Mouse (Mus musculus) limb, embryonic 12.5 days (tissue): Measurements from ENCODE around the gene Gm32742. TPM values are rescaled to one million over a fixed set of nuclear protein-coding genes. Genes with fewer than 3 reads are reported as not detected.

ENCODE experiments used
- ATAC-seq: fragments of 200-750 bp; cut with Nextera tagmentation; 2 replicates; pipeline ENCODE4 v1.8.0; 2017; ENCODE audit warnings: low read depth, moderate TSS enrichment; ENCODE audit not compliant: insufficient number of reproducible peaks, insufficient read depth, low FRiP score, low TSS enrichment
- H3K27ac ChIP-seq: fragments of 300-500 bp; sonication (generic); 2 replicates; pipeline ENCODE4 v1.5.1; 2016; ENCODE audit warnings: mild to moderate bottlenecking, moderate library complexity
- H3K27me3 ChIP-seq: fragments of 300-500 bp; sonication (generic); 2 replicates; pipeline ENCODE4 v1.6.1; 2016; ENCODE audit warnings: mild to moderate bottlenecking, moderate library complexity
- H3K36me3 ChIP-seq: fragments of 300-500 bp; sonication (generic); 2 replicates; pipeline ENCODE4 v1.6.1; 2016; ENCODE audit warnings: mild to moderate bottlenecking, moderate library complexity
- H3K4me1 ChIP-seq: fragments of 300-500 bp; sonication (generic); replicated peaks from 2 replicates; pipeline ENCODE4 v1.6.1; 2016
- H3K4me2 ChIP-seq: fragments of 300-500 bp; sonication (generic); 2 replicates; pipeline ENCODE4 v1.6.1; 2016; ENCODE audit warnings: mild to moderate bottlenecking, moderate library complexity
- H3K4me3 ChIP-seq: fragments of 300-500 bp; sonication (generic); replicated peaks from 2 replicates; pipeline ENCODE4 v1.5.1; 2016; ENCODE audit warnings: mild to moderate bottlenecking
- H3K9ac ChIP-seq: fragments of 300-500 bp; sonication (generic); replicated peaks from 2 replicates; pipeline ENCODE4 v1.6.1; 2016; ENCODE audit warnings: mild to moderate bottlenecking, moderate library complexity
- H3K9me3 ChIP-seq: fragments of 300-500 bp; sonication (generic); 2 replicates; pipeline ENCODE4 v1.6.1; 2016; ENCODE audit warnings: mild to moderate bottlenecking, moderate library complexity
- WGBS: fragments of 180-500 bp; shearing (Covaris S2); methylation state at CpG from one replicate; pipeline ENCODE4 v1.1.7; 2016; 5-methylcytosine and 5-hydroxymethylcytosine counted together
- polyA plus RNA-seq: library from polyadenylated mRNA; unstranded; fragments of >200 nt; fragmentation: Nextera tagmentation; extraction: Ambion mirVana; gene quantifications from 2 replicates; pipeline ENCODE4 v1.2.1, GENCODE M21; 2016

The Gm32742 gene
- polyA plus RNA-seq, result 0.03 TPM in 1 of 2 replicates, not detected in the other

GRCm38 (mm10) chr9:51165312-51166180 lies at the start of gene Gm32742:
Gene Gm32742 (minus strand): TSS chr9:51165517.
- Histone ChIP-seq H3K36me3 (no peaks in the 10 kb centered on the region), H3K27ac (no peak within 1 kb of the TSS), H3K9ac (no peak within 1 kb of the TSS), H3K9me3 (no peaks in the 10 kb centered on the region), H3K4me1 (no peaks in the 10 kb centered on the region), H3K4me3 (no peak within 1 kb of the TSS), H3K27me3 (peaks cover 6% of the 10 kb centered on the region), H3K4me2 (no peak within 1 kb of the TSS)
- 40% methylated on average over 6 of the region's 6 CpGs for WGBS
- no peak for ATAC-seq

- WGBS, result 90% methylated on average over 6 of the region's 6 CpGs
- no peaks in the 10 kb centered on the region for H3K9me3 ChIP-seq
Observed at GRCm38 (mm10) chr9:51213729-51214237, 48.5 kb upstream of the Gm32742 start.

GRCm38 (mm10) chr9:51213023-51213728 lies 47.9 kb upstream of the Gm32742 start, which contains the start of gene Pou2af1:
Gene Pou2af1 (plus strand): TSS chr9:51213708.
- no peak within 1 kb of the TSS for H3K9ac ChIP-seq
- H3K9me3 ChIP-seq, result no peaks in the 10 kb centered on the region
- WGBS, result 72% methylated on average over 20 of the region's 20 CpGs
- no peaks in the 10 kb centered on the region; the same call in 1 of the 2 replicates for H3K4me1 ChIP-seq
- no peak within 1 kb of the TSS for H3K27ac ChIP-seq
- ATAC-seq, result no peak
- no peaks in the 10 kb centered on the region for H3K27me3 ChIP-seq
- H3K36me3 ChIP-seq, result no peaks in the 10 kb centered on the region
- no peak within 1 kb of the TSS for H3K4me3 ChIP-seq
- no peak within 1 kb of the TSS for H3K4me2 ChIP-seq

More at GRCm38 (mm10) chr9:51213729-51214237, 48.5 kb upstream of the Gm32742 start:
- no peaks in the 10 kb centered on the region for H3K36me3 ChIP-seq
- ATAC-seq, result no peak
- no peak overlapping the region for H3K4me2 ChIP-seq
- H3K9ac ChIP-seq, result no peak overlapping the region
- H3K27me3 ChIP-seq, result no peaks in the 10 kb centered on the region
- H3K4me1 ChIP-seq, result no peaks in the 10 kb centered on the region; the same call in 1 of the 2 replicates
- H3K4me3 ChIP-seq, result no peak overlapping the region
- H3K27ac ChIP-seq, result no peak overlapping the region

DNA sequence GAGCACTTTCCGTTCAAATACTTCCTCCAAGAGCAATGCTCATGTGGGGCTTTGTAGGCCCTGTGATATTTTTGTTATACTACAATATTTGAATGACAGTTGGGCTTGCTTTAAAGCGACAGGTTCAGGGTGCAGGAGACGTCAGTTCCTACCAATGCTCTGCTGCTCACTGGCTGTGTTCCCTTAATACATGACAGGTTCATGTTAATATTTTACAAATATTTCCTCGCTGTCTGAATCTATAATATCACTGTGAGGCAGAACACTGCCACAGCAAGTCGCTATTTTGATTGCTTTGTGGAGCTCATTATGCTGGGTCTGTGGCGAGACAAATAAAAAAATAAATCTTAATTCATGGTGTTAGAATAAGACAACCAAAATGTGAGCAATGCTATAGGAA lies 45.9 kb upstream of the Gm32742 start:
- H3K4me2 ChIP-seq, result no peak overlapping the region
- H3K27ac ChIP-seq, result no peak overlapping the region
- no peaks in the 10 kb centered on the region for H3K36me3 ChIP-seq
- ATAC-seq, result no peak
- H3K9me3 ChIP-seq, result no peaks in the 10 kb centered on the region
- H3K4me1 ChIP-seq, result no peaks in the 10 kb centered on the region; the same call in 1 of the 2 replicates
- no peak overlapping the region for H3K4me3 ChIP-seq
- no peaks in the 10 kb centered on the region for H3K27me3 ChIP-seq
- 72% methylated on average over 6 of the region's 6 CpGs for WGBS
- H3K9ac ChIP-seq, result no peak overlapping the region

DNA sequence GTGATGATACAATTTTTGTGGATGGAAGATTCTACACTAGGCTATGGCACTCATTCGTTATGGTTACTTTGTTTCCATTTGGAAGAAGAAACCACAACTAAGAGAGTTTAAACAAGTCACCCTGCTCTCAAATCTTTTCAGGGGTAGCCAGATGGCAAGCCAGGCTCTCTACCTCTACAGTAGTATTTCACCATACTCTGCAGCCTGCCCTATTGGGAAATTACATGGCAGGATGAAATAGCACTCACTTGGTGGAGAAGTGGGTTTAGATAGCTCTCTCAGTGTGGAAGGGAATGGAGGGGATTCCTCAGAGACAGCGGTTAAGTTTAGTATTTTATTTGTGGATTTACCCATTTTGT lies 43.6 kb upstream of the Gm32742 start:
- no peak overlapping the region for H3K9ac ChIP-seq
- ATAC-seq, result no peak
- WGBS, result 88% methylated on average over 2 of the region's 2 CpGs
- no peak overlapping the region for H3K27ac ChIP-seq
- H3K9me3 ChIP-seq, result no peaks in the 10 kb centered on the region
- H3K27me3 ChIP-seq, result no peaks in the 10 kb centered on the region
- H3K4me2 ChIP-seq, result no peak overlapping the region
- H3K4me1 ChIP-seq, result no peaks in the 10 kb centered on the region; the same call in 1 of the 2 replicates
- H3K4me3 ChIP-seq, result no peak overlapping the region
- no peaks in the 10 kb centered on the region for H3K36me3 ChIP-seq

DNA sequence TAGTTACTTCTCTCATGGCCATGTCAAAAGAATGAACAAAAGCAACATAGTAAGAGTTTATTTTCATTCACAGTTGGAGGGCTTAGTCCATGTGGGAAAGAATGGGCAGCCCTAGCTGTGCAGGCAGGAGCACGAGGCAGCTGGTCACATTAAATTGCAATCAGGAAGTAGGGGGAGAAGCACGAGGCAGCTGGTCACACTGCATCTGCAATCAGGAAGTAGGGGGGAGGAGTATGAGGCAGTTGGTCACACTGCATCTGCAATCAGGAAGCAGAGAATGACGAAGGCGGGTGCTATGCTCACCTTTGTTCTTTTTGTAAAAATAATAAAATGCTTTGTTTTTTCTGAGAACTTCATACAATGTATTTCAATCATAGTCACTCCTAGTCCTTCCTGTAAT lies 29.5 kb upstream of the Gm32742 start:
- no peaks in the 10 kb centered on the region for H3K36me3 ChIP-seq
- 0 out of 2 replicates have a peak, but pooled peaks cover 4% of the 10 kb centered on the region for H3K9me3 ChIP-seq
- WGBS, result 83% methylated on average over 4 of the region's 4 CpGs
- no peaks in the 10 kb centered on the region for H3K27me3 ChIP-seq
- no peak for ATAC-seq
- H3K4me3 ChIP-seq, result no peak overlapping the region
- no peak overlapping the region for H3K4me2 ChIP-seq
- H3K4me1 ChIP-seq, result no peaks in the 10 kb centered on the region
- no peak overlapping the region for H3K9ac ChIP-seq
- H3K27ac ChIP-seq, result no peak overlapping the region

DNA sequence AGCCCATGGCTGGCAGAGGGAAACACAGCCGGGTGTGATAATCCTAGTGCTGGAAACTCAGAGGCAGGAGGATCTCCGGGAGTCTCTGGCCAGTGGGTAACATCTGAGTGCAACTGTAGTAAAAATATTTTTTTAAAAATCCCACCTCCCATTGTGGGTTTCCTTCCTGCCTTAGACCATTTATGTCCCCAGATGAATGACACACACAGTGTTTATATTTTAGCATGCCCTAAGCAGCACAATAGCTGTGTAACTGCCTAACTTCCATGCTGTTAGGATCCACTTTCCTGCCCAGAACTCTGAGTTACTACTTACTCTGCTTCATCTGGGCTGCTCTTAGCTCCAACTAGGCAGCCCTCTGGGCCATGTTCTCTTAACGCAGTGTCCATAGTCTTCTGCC lies 25.3 kb upstream of the Gm32742 start:
- Histone ChIP-seq H3K27ac (no peak overlapping the region), H3K4me3 (no peak overlapping the region)

GRCm38 (mm10) chr9:51185871-51186270 lies 20.6 kb upstream of the Gm32742 start:
- Histone ChIP-seq H3K36me3 (no peaks in the 10 kb centered on the region), H3K27me3 (no peaks in the 10 kb centered on the region), H3K9ac (no peak overlapping the region), H3K4me3 (no peak overlapping the region), H3K4me1 (no peaks in the 10 kb centered on the region), H3K27ac (no peak overlapping the region), H3K4me2 (no peak overlapping the region), H3K9me3 (no peaks in the 10 kb centered on the region)
- no peak for ATAC-seq
- WGBS, result 79% methylated on average over 5 of the region's 5 CpGs

More for the DNA sequence above, 25.3 kb upstream of the Gm32742 start:
- 88% methylated on average over 3 of the region's 3 CpGs for WGBS
- Histone ChIP-seq H3K9ac (no peak overlapping the region), H3K9me3 (0 out of 2 replicates have a peak, but pooled peaks cover 4% of the 10 kb centered on the region), H3K4me2 (no peak overlapping the region), H3K36me3 (no peaks in the 10 kb centered on the region), H3K4me1 (no peaks in the 10 kb centered on the region), H3K27me3 (no peaks in the 10 kb centered on the region)
- no peak for ATAC-seq

- WGBS, result 60% methylated on average over 4 of the region's 4 CpGs
- no peaks in the 10 kb centered on the region for H3K36me3 ChIP-seq
- H3K4me2 ChIP-seq, result no peak overlapping the region
- H3K4me1 ChIP-seq, result no peaks in the 10 kb centered on the region
- no peak for ATAC-seq
- H3K4me3 ChIP-seq, result no peak overlapping the region
- H3K9me3 ChIP-seq, result no peaks in the 10 kb centered on the region
- no peak overlapping the region for H3K9ac ChIP-seq
- no peak overlapping the region for H3K27ac ChIP-seq
- no peaks in the 10 kb centered on the region for H3K27me3 ChIP-seq
Observed at GRCm38 (mm10) chr9:51185386-51185785, 20.1 kb upstream of the Gm32742 start.

- no peaks in the 10 kb centered on the region for H3K4me1 ChIP-seq
- no peak for ATAC-seq
Observed at GRCm38 (mm10) chr9:51182716-51183710, 17.7 kb upstream of the Gm32742 start.

More at GRCm38 (mm10) chr9:51182716-51183710, 17.7 kb upstream of the Gm32742 start:
- Histone ChIP-seq H3K36me3 (no peaks in the 10 kb centered on the region), H3K4me3 (no peak overlapping the region), H3K27me3 (no peaks in the 10 kb centered on the region), H3K9me3 (no peaks in the 10 kb centered on the region), H3K27ac (no peak overlapping the region), H3K9ac (no peak overlapping the region), H3K4me2 (no peak overlapping the region)
- 80% methylated on average over 15 of the region's 15 CpGs for WGBS
